In the genomic region with DNA sequence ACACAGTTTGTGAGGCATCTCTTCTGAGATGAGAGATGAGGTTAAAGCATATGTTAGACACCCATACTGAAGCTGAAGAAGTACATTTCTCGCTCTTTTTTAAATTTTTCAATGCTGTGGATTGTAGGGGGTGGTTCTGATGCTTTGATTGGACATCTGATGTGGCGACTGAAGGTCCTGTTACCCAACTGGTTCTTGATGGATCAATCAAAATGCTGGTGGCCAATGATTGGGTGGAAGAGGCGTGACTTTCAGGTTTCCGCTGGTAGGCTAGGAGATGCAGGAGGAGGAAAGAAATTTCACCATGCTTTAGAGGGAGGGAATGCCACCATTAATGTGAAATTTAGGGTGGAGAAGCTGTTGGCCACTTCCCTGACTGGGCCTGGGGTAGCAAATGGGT, we compare ENCODE assay signal across 25 mouse cellular contexts.
"Had no signal": no experiment of that assay in that cellular context is flagged by ENCODE, and none has a peak within 500 bp of the region (broad histone marks: within the 10 kb centered on the region; RNA-seq: fewer than 3 reads in every experiment).

No protein-coding gene starts in this region.

- ATAC-seq: hindbrain, postnatal 0 days; intestine, embryonic 16.5 days; liver, postnatal 0 days had no signal

- H3K4me3 ChIP-seq: heart, adult 2 months; heart, embryonic 13.5 days; heart, embryonic 15.5 days; hindbrain, embryonic 13.5 days; hindbrain, embryonic 15.5 days; layer of hippocampus, adult 2 months; left cerebral cortex, adult 2 months; limb, embryonic 10.5 days; limb, embryonic 12.5 days; liver, embryonic 13.5 days; liver, embryonic 15.5 days had no signal

- H3K9ac ChIP-seq: heart, embryonic 13.5 days; heart, embryonic 15.5 days; hindbrain, embryonic 13.5 days; hindbrain, embryonic 15.5 days; limb, embryonic 12.5 days; liver, embryonic 13.5 days; liver, embryonic 15.5 days; liver, postnatal 0 days had no signal

- H3K36me3 ChIP-seq: heart, embryonic 13.5 days; heart, embryonic 15.5 days; hindbrain, embryonic 13.5 days; hindbrain, embryonic 15.5 days; limb, embryonic 10.5 days; limb, embryonic 12.5 days; liver, embryonic 13.5 days; liver, embryonic 15.5 days had no signal

- H3K27ac ChIP-seq: heart, adult 2 months; heart, embryonic 13.5 days; heart, embryonic 15.5 days; hindbrain, embryonic 13.5 days; hindbrain, embryonic 15.5 days; hindbrain, postnatal 0 days; layer of hippocampus, adult 2 months; left cerebral cortex, adult 2 months; limb, embryonic 10.5 days; limb, embryonic 12.5 days; liver, embryonic 13.5 days; liver, embryonic 15.5 days had no signal

- H3K4me1 ChIP-seq: hindbrain, embryonic 13.5 days; hindbrain, embryonic 15.5 days; liver, embryonic 13.5 days; liver, embryonic 15.5 days had no signal

- H3K9me3 ChIP-seq: heart, embryonic 13.5 days; heart, embryonic 15.5 days; hindbrain, embryonic 13.5 days; hindbrain, embryonic 15.5 days; limb, embryonic 10.5 days; limb, embryonic 12.5 days; liver, embryonic 13.5 days; liver, embryonic 15.5 days had no signal

- DNase-seq: gastrocnemius, postnatal 14 days; gastrocnemius, postnatal 36 days; heart, adult 11 months; heart, adult 2 months; heart, postnatal 14 days; heart, postnatal 36 days; kidney, adult 11 months; kidney, adult 8-10 months; kidney, postnatal 10 days; kidney, postnatal 25 days; kidney, postnatal 4 days; liver; liver, embryonic 13.5 days; liver, postnatal 0 days had no signal
